Mouse (Mus musculus) kidney, embryonic 14.5 days (tissue): ENCODE results near the gene Sult2b1. TPM values are rescaled to one million over a fixed set of nuclear protein-coding genes. Genes with fewer than 3 reads are reported as not detected.
A peak's percentile ranks its signal among the peaks of the same experiment; 100 is the strongest.

Experiments
- ATAC-seq: fragments of 200-750 bp; cut with Nextera tagmentation; 2 replicates; pipeline ENCODE4 v1.8.0; 2017; ENCODE audit warnings: moderate number of reproducible peaks, mild to moderate bottlenecking, moderate TSS enrichment, moderate library complexity; ENCODE audit not compliant: low FRiP score, low TSS enrichment
- H3K27ac ChIP-seq: fragments of 300-500 bp; sonication (generic); 2 replicates; pipeline ENCODE4 v1.5.1; 2014; ENCODE audit warnings: low read depth, mild to moderate bottlenecking, low read length, moderate library complexity, mixed read lengths
- H3K27me3 ChIP-seq: fragments of 300-500 bp; sonication (generic); 2 replicates; pipeline ENCODE4 v1.6.1; 2014; ENCODE audit warnings: mild to moderate bottlenecking, low read length; ENCODE audit not compliant: control insufficient read depth, insufficient read depth
- H3K36me3 ChIP-seq: fragments of 300-500 bp; sonication (generic); 2 replicates; pipeline ENCODE4 v1.6.1; 2014; ENCODE audit warnings: low read length, mixed read lengths; ENCODE audit not compliant: control insufficient read depth, insufficient read depth
- H3K4me1 ChIP-seq: fragments of 300-500 bp; sonication (generic); 2 replicates; pipeline ENCODE4 v1.6.1; 2014; ENCODE audit warnings: low read length, mixed read lengths; ENCODE audit not compliant: control insufficient read depth, insufficient read depth
- H3K4me2 ChIP-seq: fragments of 300-500 bp; sonication (generic); replicated peaks from 2 replicates; pipeline ENCODE4 v1.6.1; 2014; ENCODE audit warnings: low read depth, mild to moderate bottlenecking, low read length
- H3K4me3 ChIP-seq: fragments of 300-500 bp; sonication (generic); 2 replicates; pipeline ENCODE4 v1.5.1; 2014; ENCODE audit warnings: mild to moderate bottlenecking, low read length
- H3K9ac ChIP-seq: fragments of 300-500 bp; sonication (generic); 2 replicates; pipeline ENCODE4 v1.6.1; 2014; ENCODE audit warnings: low read depth, mild to moderate bottlenecking, low read length, moderate library complexity
- H3K9me3 ChIP-seq: fragments of 300-500 bp; sonication (generic); 2 replicates; pipeline ENCODE4 v1.6.1; 2016; ENCODE audit warnings: low read length; ENCODE audit not compliant: control insufficient read depth
- WGBS: fragments of 180-500 bp; shearing (Covaris S2); extraction: QIAGEN DNeasy Blood & Tissue Kit; methylation state at CpG from one replicate; pipeline ENCODE4 v1.1.7; 2014; 5-methylcytosine and 5-hydroxymethylcytosine counted together
- polyA plus RNA-seq: library from polyadenylated mRNA; unstranded; fragments of >200 nt; fragmentation: Nextera tagmentation; extraction: Ambion mirVana; gene quantifications from 2 replicates; pipeline ENCODE4 v1.2.1, GENCODE M21; 2014

The Sult2b1 gene
- polyA plus RNA-seq, 1 experiment from 2014 or later: 3.2 TPM

DNA sequence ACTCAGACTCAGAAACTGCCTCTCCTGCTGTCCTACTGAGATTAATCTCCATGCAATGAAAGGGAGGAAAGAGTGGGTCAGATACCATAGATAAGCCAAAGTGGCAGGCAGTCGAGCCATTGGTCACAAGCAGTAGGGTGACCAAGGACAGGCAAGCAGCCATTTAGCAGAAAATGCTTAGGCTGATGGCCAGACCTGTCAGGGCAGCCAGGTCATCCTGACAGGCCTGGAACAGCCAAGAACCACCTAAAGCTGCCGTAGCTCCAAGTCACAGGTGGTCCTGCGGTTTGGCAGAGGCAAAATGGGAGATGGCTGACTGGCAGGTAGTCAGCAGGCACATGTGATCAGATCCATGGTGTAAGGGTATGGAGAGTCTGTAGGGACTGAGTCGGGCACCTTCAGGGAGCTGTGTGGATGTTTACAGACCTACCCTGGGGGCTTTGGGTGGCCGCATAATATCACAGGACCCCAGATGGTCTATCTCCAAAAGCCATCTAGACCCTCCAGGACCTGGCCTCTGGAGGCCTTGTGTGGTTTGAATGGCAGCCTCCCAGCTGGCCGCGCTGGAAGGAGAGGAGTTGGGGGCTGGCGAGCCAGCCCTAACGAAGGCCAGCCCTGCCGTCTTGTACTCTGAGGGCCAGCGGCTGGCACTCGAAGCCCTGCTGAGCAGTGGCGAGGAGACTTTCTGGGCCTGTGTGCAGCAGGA lies 62.7 kb downstream of the Sult2b1 start:
- Histone ChIP-seq H3K36me3 (peaks cover 77% of the 10 kb centered on the region), H3K4me3 (no peak overlapping the region), H3K27ac (no peak overlapping the region), H3K9me3 (no peaks in the 10 kb centered on the region), H3K4me1 (peaks cover 17% of the 10 kb centered on the region), H3K4me2 (no peak overlapping the region), H3K9ac (no peak overlapping the region), H3K27me3 (no peaks in the 10 kb centered on the region)
- ATAC-seq: no peak
- WGBS: 67% methylated on average over 13 of the region's 13 CpGs

GRCm38 (mm10) chr7:45721234-45721571 lies 63.3 kb downstream of the Sult2b1 start:
- WGBS: 84% methylated on average over 7 of the region's 7 CpGs
- Histone ChIP-seq H3K9me3 (no peaks in the 10 kb centered on the region), H3K4me1 (peaks cover 23% of the 10 kb centered on the region), H3K4me2 (no peak overlapping the region), H3K4me3 (no peak overlapping the region), H3K27me3 (no peaks in the 10 kb centered on the region), H3K36me3 (peaks cover 71% of the 10 kb centered on the region), H3K27ac (no peak overlapping the region), H3K9ac (0 out of 2 replicates have a peak overlapping the region, but pooled peaks have one; percentile 28)
- no peak for ATAC-seq

GRCm38 (mm10) chr7:45720413-45721233 lies 63.8 kb downstream of the Sult2b1 start, which contains the start of gene Fam83e:
Gene Fam83e, plus strand, starts transcription at chr7:45721212.
- no peak within 1 kb of the TSS for H3K4me3 ChIP-seq
- no peak for ATAC-seq
- H3K9me3 ChIP-seq: no peaks in the 10 kb centered on the region
- H3K27ac ChIP-seq: no peak within 1 kb of the TSS
- WGBS: 82% methylated on average over 14 of the region's 14 CpGs
- H3K9ac ChIP-seq: 0 out of 2 replicates have a peak within 1 kb of the TSS, but pooled peaks have one; percentile 28
- H3K36me3 ChIP-seq: peaks cover 65% of the 10 kb centered on the region
- peaks cover 29% of the 10 kb centered on the region for H3K4me1 ChIP-seq
- H3K4me2 ChIP-seq: 0 out of 2 replicates have a peak within 1 kb of the TSS, but pooled peaks have one; percentile 94
- no peaks in the 10 kb centered on the region for H3K27me3 ChIP-seq

DNA sequence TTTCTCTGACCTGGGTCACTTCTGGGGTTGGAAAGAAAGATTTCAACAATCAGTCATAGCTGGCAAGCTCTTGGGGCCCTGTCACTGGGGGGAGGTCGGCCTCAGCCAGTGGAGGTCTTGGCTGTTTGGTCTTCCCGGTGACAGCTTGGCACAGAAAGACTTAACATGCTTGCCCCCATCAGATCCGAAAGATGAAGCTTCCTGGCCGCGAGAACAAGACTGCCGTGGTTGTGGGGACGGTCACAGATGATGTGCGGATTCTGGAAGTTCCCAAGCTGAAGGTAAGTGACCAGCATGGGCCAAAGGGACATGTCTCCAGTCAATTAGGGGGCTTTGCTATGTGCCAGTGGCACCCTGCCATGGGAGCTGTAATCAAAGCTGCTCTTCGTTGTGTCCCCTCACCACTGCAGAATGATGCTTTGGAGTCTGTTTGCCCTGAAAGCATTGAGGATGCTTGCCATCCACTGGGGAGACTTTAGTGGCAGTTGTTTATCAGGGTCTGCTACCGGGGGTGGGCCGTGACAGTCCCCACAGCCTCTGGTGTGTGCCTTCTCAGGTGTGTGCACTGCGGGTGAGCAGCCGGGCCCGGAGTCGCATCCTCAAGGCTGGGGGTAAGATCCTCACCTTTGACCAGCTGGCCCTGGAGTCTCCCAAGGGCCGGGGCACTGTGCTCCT lies 64.6 kb downstream of the Sult2b1 start:
- 88% methylated on average over 15 of the region's 16 CpGs for WGBS
- no peak for ATAC-seq
- peak overlapping the region; percentile 94; the same call in 1 of the 2 replicates for H3K4me2 ChIP-seq
- H3K36me3 ChIP-seq: peaks cover 58% of the 10 kb centered on the region
- peak overlapping the region; percentile 63; the same call in 1 of the 2 replicates for H3K4me3 ChIP-seq
- peak overlapping the region; percentile 91; the same call in 1 of the 2 replicates for H3K9ac ChIP-seq
- H3K27ac ChIP-seq: no peak overlapping the region
- H3K4me1 ChIP-seq: peaks cover 31% of the 10 kb centered on the region
- no peaks in the 10 kb centered on the region for H3K9me3 ChIP-seq
- H3K27me3 ChIP-seq: no peaks in the 10 kb centered on the region

DNA sequence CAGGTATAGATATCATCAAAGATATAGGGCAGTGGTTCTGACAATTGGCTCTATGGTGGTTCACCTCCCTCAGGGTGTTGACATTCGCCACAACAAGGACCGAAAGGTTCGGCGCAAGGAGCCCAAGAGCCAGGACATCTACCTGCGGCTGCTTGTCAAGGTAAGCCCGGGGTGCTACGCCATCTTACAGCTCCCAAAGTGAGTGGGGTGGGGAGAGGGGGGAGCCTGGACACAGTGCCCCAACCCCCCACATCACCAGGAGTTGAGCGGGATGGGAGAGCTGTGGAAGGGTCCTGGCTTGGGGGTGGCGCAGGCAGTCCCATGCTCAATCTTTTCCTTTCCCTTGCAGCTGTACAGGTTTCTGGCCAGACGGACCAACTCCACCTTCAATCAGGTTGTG lies 65.3 kb downstream of the Sult2b1 start:
- Histone ChIP-seq H3K4me2 (peak overlapping the region; percentile 94), H3K9me3 (no peaks in the 10 kb centered on the region), H3K27me3 (no peaks in the 10 kb centered on the region), H3K36me3 (peaks cover 51% of the 10 kb centered on the region), H3K27ac (no peak overlapping the region), H3K4me1 (peaks cover 36% of the 10 kb centered on the region), H3K9ac (peak overlapping the region; percentile 91), H3K4me3 (peak overlapping the region; percentile 63)
- WGBS: 82% methylated on average over 10 of the region's 10 CpGs
- ATAC-seq: no peak

DNA sequence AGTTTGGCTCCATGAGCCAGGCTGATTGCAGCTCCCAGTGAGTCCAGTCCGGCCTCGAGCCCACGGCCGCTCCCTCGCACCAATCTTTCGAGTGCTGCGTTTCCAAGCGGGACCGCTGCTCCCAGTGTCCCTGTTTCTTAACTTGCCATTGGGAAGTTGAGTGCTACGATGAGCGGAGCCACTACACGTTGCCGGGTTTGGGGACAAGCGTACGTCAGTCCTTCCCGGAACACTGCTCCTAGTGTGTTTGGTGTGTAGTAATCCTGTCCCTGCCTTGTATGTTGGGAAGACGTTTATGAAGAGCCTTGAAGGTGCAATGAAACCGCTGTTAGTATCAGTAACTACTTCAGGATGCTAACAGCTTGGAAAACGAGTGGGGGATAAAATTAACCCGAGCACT lies 66.1 kb downstream of the Sult2b1 start:
- ATAC-seq: no peak
- peak overlapping the region; percentile 74 for H3K27ac ChIP-seq
- H3K4me2 ChIP-seq: peak overlapping the region; percentile 94
- H3K4me3 ChIP-seq: peak overlapping the region; percentile 63
- H3K9ac ChIP-seq: peak overlapping the region; percentile 91
- H3K36me3 ChIP-seq: peaks cover 45% of the 10 kb centered on the region
- no peaks in the 10 kb centered on the region for H3K9me3 ChIP-seq
- WGBS: under 1% methylated on average over 20 of the region's 20 CpGs
- peaks cover 39% of the 10 kb centered on the region for H3K4me1 ChIP-seq
- H3K27me3 ChIP-seq: no peaks in the 10 kb centered on the region

DNA sequence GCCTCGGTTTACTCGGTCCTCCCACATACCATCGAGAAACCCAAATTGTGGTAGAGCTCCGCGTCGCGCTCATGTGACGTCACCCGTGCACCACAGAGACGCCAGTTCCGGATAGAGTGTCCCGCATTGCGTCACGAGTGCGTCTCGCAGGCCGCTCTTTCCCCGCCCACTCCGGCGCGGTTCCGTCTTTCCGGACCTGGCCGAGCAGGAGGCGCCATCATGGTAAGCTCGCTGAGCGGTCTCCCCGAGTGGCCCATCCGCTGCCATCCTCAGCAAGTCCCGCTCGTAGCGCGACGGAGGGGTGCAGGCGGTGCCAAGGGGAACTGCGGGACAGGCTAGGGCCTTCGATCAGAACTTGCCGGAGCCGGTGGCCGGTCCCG lies 66.6 kb downstream of the Sult2b1 start, which contains the start of gene Sphk2:
Sphk2 (minus strand) TSS at position 85 of the 380 bp plus-strand sequence.
- WGBS: under 1% methylated on average over 41 of the region's 41 CpGs
- peak within 1 kb of the TSS; percentile 91 for H3K9ac ChIP-seq
- peak within 1 kb of the TSS; percentile 74 for H3K27ac ChIP-seq
- peak within 1 kb of the TSS; percentile 94 for H3K4me2 ChIP-seq
- H3K9me3 ChIP-seq: no peaks in the 10 kb centered on the region
- ATAC-seq: peak; percentile 79
- peaks cover 39% of the 10 kb centered on the region for H3K4me1 ChIP-seq
- H3K4me3 ChIP-seq: peak within 1 kb of the TSS; percentile 63
- peaks cover 45% of the 10 kb centered on the region for H3K36me3 ChIP-seq
- H3K27me3 ChIP-seq: no peaks in the 10 kb centered on the region

GRCm38 (mm10) chr7:45716952-45717917 lies 67.2 kb downstream of the Sult2b1 start:
- peak overlapping the region; percentile 93 for H3K4me2 ChIP-seq
- peaks cover 39% of the 10 kb centered on the region for H3K4me1 ChIP-seq
- peak; percentile 17; the same call in 1 of the 2 replicates for ATAC-seq
- H3K9me3 ChIP-seq: no peaks in the 10 kb centered on the region
- H3K4me3 ChIP-seq: peak overlapping the region; percentile 63
- H3K27me3 ChIP-seq: no peaks in the 10 kb centered on the region
- WGBS: 11% methylated on average over 31 of the region's 31 CpGs
- H3K36me3 ChIP-seq: peaks cover 45% of the 10 kb centered on the region
- H3K9ac ChIP-seq: peak overlapping the region; percentile 91
- peak overlapping the region; percentile 74 for H3K27ac ChIP-seq
